ENCODE assay signal across 8 mouse cellular contexts in the genomic region with DNA sequence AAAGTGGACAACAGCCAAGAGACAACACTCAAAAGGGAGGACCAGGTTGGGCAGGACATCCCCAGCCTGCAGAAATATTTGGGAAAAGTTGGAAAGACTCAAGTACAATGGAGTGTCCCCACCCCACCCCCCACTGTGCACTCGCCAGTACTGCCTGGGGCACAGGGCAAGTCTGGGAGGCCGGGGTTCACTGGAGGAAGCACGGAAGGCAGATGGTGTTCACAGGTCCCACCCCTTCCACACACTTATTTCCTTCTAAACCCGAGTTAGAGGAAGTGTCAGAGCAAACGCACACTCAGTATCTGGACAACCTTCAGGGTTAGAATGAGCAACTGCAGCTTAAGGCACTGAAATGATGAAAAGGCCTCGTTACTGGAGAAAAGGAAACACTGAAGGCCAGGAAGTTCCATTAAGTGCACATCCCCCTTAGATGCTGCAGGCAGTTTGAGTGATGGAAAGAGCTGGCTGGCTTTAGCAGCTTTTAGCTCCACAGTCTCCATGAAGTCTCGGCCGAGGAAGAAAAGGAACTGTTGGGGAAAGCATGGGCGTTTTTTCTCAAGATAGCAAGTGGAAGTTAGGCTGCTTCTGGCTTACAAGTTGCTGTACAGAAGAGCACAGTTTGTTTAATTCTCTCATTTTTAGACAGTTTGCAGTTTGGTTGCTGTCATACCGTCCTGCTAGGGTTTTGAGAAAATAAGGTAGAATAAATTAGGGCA. TPM values are rescaled to one million over a fixed set of nuclear protein-coding genes. Genes with fewer than 3 reads are reported as not detected.
DNase-seq lines count a peak whose midpoint lies in the region; ATAC-seq and TF ChIP-seq lines count a peak whose summit lies in the region.

No protein-coding gene starts in this region.

- no peak overlapping the region for H3K4me2 ChIP-seq in lung, embryonic 14.5 days
- peak overlapping the region; percentile 11; the same call in 1 of the 2 replicates for H3K4me2 ChIP-seq in liver, embryonic 14.5 days (ENCODE audit: low read depth)

- no peak overlapping the region for H3K9ac ChIP-seq in lung, embryonic 14.5 days
- H3K9ac ChIP-seq in liver, embryonic 14.5 days (replicated peaks) = no peak overlapping the region

- H3K9me3 ChIP-seq in lung, embryonic 14.5 days (ENCODE audit: low read depth, low read length) = no peaks in the 10 kb centered on the region
- no peaks in the 10 kb centered on the region for H3K9me3 ChIP-seq in liver, embryonic 14.5 days (ENCODE audit: control insufficient read depth, low read length)

- peak; percentile 53 for DNase-seq in lung, embryonic 14.5 days
- no peak for DNase-seq in lung, adult 2 months
- peak; percentile 46 for DNase-seq in brain, adult 2 months (ENCODE audit: low read depth, low spot score)
- peak; percentile 5 to 20 for DNase-seq in heart, postnatal 10 days
- no peak for DNase-seq in liver, embryonic 14.5 days (ENCODE audit: low read depth in 3 of 3, low spot score in 3 of 3)
- DNase-seq in cerebellum, adult 11-12 months = no peak
- DNase-seq in gastrocnemius, adult 8-10 months (ENCODE audit: low spot score in 2 of 2) = no peak
- no peak for DNase-seq in cerebellum, adult 8-10 months

- H3K4me3 ChIP-seq in lung, embryonic 14.5 days (ENCODE audit: low read depth, low read length) = no peak overlapping the region
- H3K4me3 ChIP-seq in lung, adult 2 months (replicated peaks; ENCODE audit: extremely low read depth, low read depth, low read length) = no peak overlapping the region
- H3K4me3 ChIP-seq in liver, embryonic 14.5 days (ENCODE audit: insufficient read depth in 1 of 2, low read depth in 2 of 2, low read length in 2 of 2) = no peak overlapping the region

- TF ChIP-seq EP300 in liver, embryonic 14.5 days (IDR thresholded peaks at IDR 0.05; ENCODE audit: low read depth) = no peak

- H3K27ac ChIP-seq in lung, embryonic 14.5 days (ENCODE audit: low read depth) = no peak overlapping the region
- no peak overlapping the region for H3K27ac ChIP-seq in liver, embryonic 14.5 days

- no peaks in the 10 kb centered on the region for H3K4me1 ChIP-seq in lung, embryonic 14.5 days (ENCODE audit: insufficient read depth)
- H3K4me1 ChIP-seq in lung, adult 2 months (ENCODE audit: control insufficient read depth, insufficient read depth, low read length) = 0 out of 2 replicates have a peak, but pooled peaks cover 2% of the 10 kb centered on the region
- H3K4me1 ChIP-seq in liver, embryonic 14.5 days (replicated peaks; ENCODE audit: control insufficient read depth in 2 of 2, insufficient read depth in 2 of 2, low read length in 1 of 2) = peaks cover 5 to 11% of the 10 kb centered on the region in 2 experiments; a peak in 3 of 4 replicates

- no peak for TF ChIP-seq POLR2A in lung, adult 2 months (IDR thresholded peaks at IDR 0.05; ENCODE audit: borderline replicate concordance, extremely low read depth, low read depth, low read length)

- ATAC-seq in lung, embryonic 14.5 days (ENCODE audit: insufficient read depth) = peak; percentile 35; the same call in 1 of the 2 replicates
- peak; percentile 31; the same call in 1 of the 2 replicates for ATAC-seq in liver, embryonic 14.5 days (ENCODE audit: insufficient read depth)

- intact Hi-C loops in heart, postnatal 10 days (cut with DNase I) = no loop called here

- H3K27me3 ChIP-seq in lung, embryonic 14.5 days (ENCODE audit: insufficient read depth, low read length) = no peaks in the 10 kb centered on the region
- H3K27me3 ChIP-seq in liver, embryonic 14.5 days (ENCODE audit: control insufficient read depth, insufficient read depth, low read length) = no peaks in the 10 kb centered on the region

- H3K36me3 ChIP-seq in lung, embryonic 14.5 days (ENCODE audit: insufficient read depth) = no peaks in the 10 kb centered on the region
- no peaks in the 10 kb centered on the region for H3K36me3 ChIP-seq in liver, embryonic 14.5 days (replicated peaks; ENCODE audit: control insufficient read depth, insufficient read depth, low read depth)

- WGBS in lung, embryonic 14.5 days = 30% methylated on average over 10 of the region's 10 CpGs
- WGBS in lung, adult 2 months = 27% methylated on average over 10 of the region's 10 CpGs
- WGBS in liver, embryonic 14.5 days (ENCODE audit: insufficient replicate concordance) = 14% methylated on average over 10 of the region's 10 CpGs

- no peak for TF ChIP-seq CTCF in lung, embryonic 14.5 days (IDR thresholded peaks at IDR 0.05; ENCODE audit: low read depth)
- no peak for TF ChIP-seq CTCF in lung, adult 2 months (IDR thresholded peaks at IDR 0.05; ENCODE audit: insufficient read depth, low read length)
- TF ChIP-seq CTCF in liver, embryonic 14.5 days (IDR thresholded peaks at IDR 0.05; ENCODE audit: low read depth) = no peak

RNA-seq across cellular contexts. Expression of a gene that starts 37.5 kb away (rescaled TPM):
- 16.1 and 16.9 TPM in 2 replicates for polyA plus RNA-seq in lung, embryonic 14.5 days (2014; fragmentation: Nextera tagmentation; extraction: Ambion mirVana)
- polyA plus RNA-seq in lung, adult 2 months (2012; rRNA removed) = 13.2 and 16.0 TPM in 2 replicates
- 10 to 100 TPM; 10.8 to 12.1 TPM for total RNA-seq in heart, postnatal 10 days (2021)
- 3.7 and 4.3 TPM in 2 replicates for polyA plus RNA-seq in liver, embryonic 14.5 days (2012; rRNA removed)
- 3.7 and 5.7 TPM in 2 replicates for polyA plus RNA-seq in liver, embryonic 14.5 days (2014; fragmentation: Nextera tagmentation; extraction: Ambion mirVana)
- 10 to 100 TPM; 15.0 to 17.9 (median 16.5) TPM for total RNA-seq in gastrocnemius, adult 8-10 months (2022)

Comparison
In these comparisons a context has a peak if more than half of its experiments do, and no peak if none do; other contexts are left out.
1. DNase-seq: peak in lung, embryonic 14.5 days (single experiment), brain, adult 2 months (single experiment) and heart, postnatal 10 days (2 of 2); none in lung, adult 2 months (single experiment), liver, embryonic 14.5 days (0 of 3), cerebellum, adult 11-12 months (single experiment), gastrocnemius, adult 8-10 months (0 of 2) and cerebellum, adult 8-10 months (single experiment).